Mouse (Mus musculus): ENCODE results near the gene Naa38. TPM values are rescaled to one million over a fixed set of nuclear protein-coding genes. Genes with fewer than 3 reads are reported as not detected.

Gene Naa38
- polyA plus RNA-seq, 1 experiment: 229 TPM

GRCm38 (mm10) chr11:69377766-69378165 lies 17.5 kb upstream of the Naa38 start:
- Histone ChIP-seq H3ac (ENCODE audit: control insufficient read depth, insufficient read length, low read depth) (no peak overlapping the region), H3K27me3 (ENCODE audit: control insufficient read depth, insufficient read depth, insufficient read length) (no peaks in the 10 kb centered on the region), H3K79me2 (ENCODE audit: control insufficient read depth, insufficient read depth) (no peaks in the 10 kb centered on the region), H3K4me3 (ENCODE audit: insufficient read depth, poor library complexity, severe bottlenecking) (no peak overlapping the region), H3K79me3 (ENCODE audit: low read depth) (no peaks in the 10 kb centered on the region), H3K36me3 (ENCODE audit: control insufficient read depth, insufficient read depth) (no peaks in the 10 kb centered on the region)
- TF ChIP-seq CEBPB (IDR thresholded peaks at IDR 0.05; ENCODE audit: low read depth) (no peak), MAX (IDR thresholded peaks at IDR 0.05) (no peak), MYOG (IDR thresholded peaks at IDR 0.05; ENCODE audit: control insufficient read depth, extremely low read depth, insufficient read length) (no peak), MYOD1 (IDR thresholded peaks at IDR 0.05; ENCODE audit: control insufficient read depth, insufficient read length, low read depth) (no peak), FOSL1 (IDR thresholded peaks at IDR 0.05; ENCODE audit: insufficient read depth, low read length, poor library complexity, severe bottlenecking) (no peak), USF1 (IDR thresholded peaks at IDR 0.05; ENCODE audit: low read depth) (no peak), CTCF (IDR thresholded peaks at IDR 0.05; ENCODE audit: control insufficient read depth, insufficient read depth, insufficient read length) (no peak)

GRCm38 (mm10) chr11:69379600-69379999 lies 15.7 kb upstream of the Naa38 start:
- Histone ChIP-seq H3K4me3 (ENCODE audit: insufficient read depth, poor library complexity, severe bottlenecking) (no peak overlapping the region), H3K36me3 (ENCODE audit: control insufficient read depth, insufficient read depth) (no peaks in the 10 kb centered on the region), H3ac (ENCODE audit: control insufficient read depth, insufficient read length, low read depth) (no peak overlapping the region), H3K79me2 (ENCODE audit: control insufficient read depth, insufficient read depth) (no peaks in the 10 kb centered on the region), H3K79me3 (ENCODE audit: low read depth) (no peaks in the 10 kb centered on the region), H3K27me3 (ENCODE audit: control insufficient read depth, insufficient read depth, insufficient read length) (no peaks in the 10 kb centered on the region)
- TF ChIP-seq MYOG (IDR thresholded peaks at IDR 0.05; ENCODE audit: control insufficient read depth, extremely low read depth, insufficient read length) (no peak), MYOD1 (IDR thresholded peaks at IDR 0.05; ENCODE audit: control insufficient read depth, insufficient read length, low read depth) (no peak), CTCF (IDR thresholded peaks at IDR 0.05; ENCODE audit: control insufficient read depth, insufficient read depth, insufficient read length) (no peak), MAX (IDR thresholded peaks at IDR 0.05) (no peak), FOSL1 (IDR thresholded peaks at IDR 0.05; ENCODE audit: insufficient read depth, low read length, poor library complexity, severe bottlenecking) (no peak)

GRCm38 (mm10) chr11:69381356-69381755 lies 13.9 kb upstream of the Naa38 start:
- no peak overlapping the region for H3ac ChIP-seq (ENCODE audit: control insufficient read depth, insufficient read length, low read depth)
- H3K27me3 ChIP-seq (ENCODE audit: control insufficient read depth, insufficient read depth, insufficient read length): no peaks in the 10 kb centered on the region
- TF ChIP-seq MYOG (IDR thresholded peaks at IDR 0.05; ENCODE audit: control insufficient read depth, extremely low read depth, insufficient read length): no peak
- TF ChIP-seq MYOD1 (IDR thresholded peaks at IDR 0.05; ENCODE audit: control insufficient read depth, insufficient read length, low read depth): no peak
- no peak for TF ChIP-seq CEBPB (IDR thresholded peaks at IDR 0.05; ENCODE audit: low read depth)
- TF ChIP-seq FOSL1 (IDR thresholded peaks at IDR 0.05; ENCODE audit: insufficient read depth, low read length, poor library complexity, severe bottlenecking): no peak
- TF ChIP-seq MAX (IDR thresholded peaks at IDR 0.05): no peak
- TF ChIP-seq CTCF (IDR thresholded peaks at IDR 0.05; ENCODE audit: control insufficient read depth, insufficient read depth, insufficient read length): no peak
- no peak for TF ChIP-seq USF1 (IDR thresholded peaks at IDR 0.05; ENCODE audit: low read depth)
- H3K36me3 ChIP-seq (ENCODE audit: control insufficient read depth, insufficient read depth): no peaks in the 10 kb centered on the region
- no peaks in the 10 kb centered on the region for H3K79me2 ChIP-seq (ENCODE audit: control insufficient read depth, insufficient read depth)
- no peak overlapping the region for H3K4me3 ChIP-seq (ENCODE audit: insufficient read depth, poor library complexity, severe bottlenecking)
- no peaks in the 10 kb centered on the region for H3K79me3 ChIP-seq (ENCODE audit: low read depth)

- Histone ChIP-seq H3K79me3 (ENCODE audit: low read depth) (no peaks in the 10 kb centered on the region), H3K36me3 (ENCODE audit: control insufficient read depth, insufficient read depth) (no peaks in the 10 kb centered on the region), H3K4me3 (ENCODE audit: insufficient read depth, poor library complexity, severe bottlenecking) (no peak overlapping the region), H3ac (ENCODE audit: control insufficient read depth, insufficient read length, low read depth) (peak overlapping the region; percentile 25), H3K79me2 (ENCODE audit: control insufficient read depth, insufficient read depth) (no peaks in the 10 kb centered on the region), H3K27me3 (ENCODE audit: control insufficient read depth, insufficient read depth, insufficient read length) (no peaks in the 10 kb centered on the region)
- no peak for TF ChIP-seq USF1 (IDR thresholded peaks at IDR 0.05; ENCODE audit: low read depth)
- no peak for TF ChIP-seq MYOG (IDR thresholded peaks at IDR 0.05; ENCODE audit: control insufficient read depth, extremely low read depth, insufficient read length)
- no peak for TF ChIP-seq MYOD1 (IDR thresholded peaks at IDR 0.05; ENCODE audit: control insufficient read depth, insufficient read length, low read depth)
- TF ChIP-seq CEBPB (IDR thresholded peaks at IDR 0.05; ENCODE audit: low read depth): no peak
- peak; percentile 24 for TF ChIP-seq MAX (IDR thresholded peaks at IDR 0.05)
These were observed 12.7 kb upstream of the Naa38 start for GRCm38 (mm10) chr11:69382478-69383105.

GRCm38 (mm10) chr11:69384979-69385378 lies 10.3 kb upstream of the Naa38 start:
- no peaks in the 10 kb centered on the region for H3K79me3 ChIP-seq (ENCODE audit: low read depth)
- TF ChIP-seq MYOG (IDR thresholded peaks at IDR 0.05; ENCODE audit: control insufficient read depth, extremely low read depth, insufficient read length): no peak
- no peak for TF ChIP-seq CEBPB (IDR thresholded peaks at IDR 0.05; ENCODE audit: low read depth)
- no peak for TF ChIP-seq USF1 (IDR thresholded peaks at IDR 0.05; ENCODE audit: low read depth)
- TF ChIP-seq MYOD1 (IDR thresholded peaks at IDR 0.05; ENCODE audit: control insufficient read depth, insufficient read length, low read depth): no peak

GRCm38 (mm10) chr11:69386758-69387157 lies 8.5 kb upstream of the Naa38 start:
- no peaks in the 10 kb centered on the region for H3K27me3 ChIP-seq (ENCODE audit: control insufficient read depth, insufficient read depth, insufficient read length)
- TF ChIP-seq CEBPB (IDR thresholded peaks at IDR 0.05; ENCODE audit: low read depth): no peak
- no peak for TF ChIP-seq FOSL1 (IDR thresholded peaks at IDR 0.05; ENCODE audit: insufficient read depth, low read length, poor library complexity, severe bottlenecking)
- no peak for TF ChIP-seq MAX (IDR thresholded peaks at IDR 0.05)
- TF ChIP-seq USF1 (IDR thresholded peaks at IDR 0.05; ENCODE audit: low read depth): no peak
- no peak for TF ChIP-seq CTCF (IDR thresholded peaks at IDR 0.05; ENCODE audit: control insufficient read depth, insufficient read depth, insufficient read length)
- no peak for TF ChIP-seq MYOG (IDR thresholded peaks at IDR 0.05; ENCODE audit: control insufficient read depth, extremely low read depth, insufficient read length)
- no peak for TF ChIP-seq MYOD1 (IDR thresholded peaks at IDR 0.05; ENCODE audit: control insufficient read depth, insufficient read length, low read depth)
- no peaks in the 10 kb centered on the region for H3K79me3 ChIP-seq (ENCODE audit: low read depth)
- H3ac ChIP-seq (ENCODE audit: control insufficient read depth, insufficient read length, low read depth): no peak overlapping the region
- no peaks in the 10 kb centered on the region for H3K36me3 ChIP-seq (ENCODE audit: control insufficient read depth, insufficient read depth)
- no peak overlapping the region for H3K4me3 ChIP-seq (ENCODE audit: insufficient read depth, poor library complexity, severe bottlenecking)
- no peaks in the 10 kb centered on the region for H3K79me2 ChIP-seq (ENCODE audit: control insufficient read depth, insufficient read depth)

More at GRCm38 (mm10) chr11:69384979-69385378, 10.3 kb upstream of the Naa38 start:
- H3K27me3 ChIP-seq (ENCODE audit: control insufficient read depth, insufficient read depth, insufficient read length): no peaks in the 10 kb centered on the region
- H3K4me3 ChIP-seq (ENCODE audit: insufficient read depth, poor library complexity, severe bottlenecking): no peak overlapping the region
- H3ac ChIP-seq (ENCODE audit: control insufficient read depth, insufficient read length, low read depth): no peak overlapping the region
- H3K36me3 ChIP-seq (ENCODE audit: control insufficient read depth, insufficient read depth): no peaks in the 10 kb centered on the region
- no peaks in the 10 kb centered on the region for H3K79me2 ChIP-seq (ENCODE audit: control insufficient read depth, insufficient read depth)
